ENCODE assay signal across 28 mouse cellular contexts in genomic region chr5:112402437-112402836, GRCm38 (mm10). TPM values are rescaled to one million over a fixed set of nuclear protein-coding genes. Genes with fewer than 3 reads are reported as not detected.
DNase-seq lines count a peak whose midpoint lies in the region; ATAC-seq and TF ChIP-seq lines count a peak whose summit lies in the region.
"Had no signal": no experiment of that assay in that cellular context is flagged by ENCODE, and none has a peak within 500 bp of the region (broad histone marks: within the 10 kb centered on the region; RNA-seq: fewer than 3 reads in every experiment).

No protein-coding gene starts in this region.

- H3K9me3 ChIP-seq in lung, embryonic 14.5 days (ENCODE audit: low read depth, low read length) = no peaks in the 10 kb centered on the region
- H3K9me3 ChIP-seq in lung, embryonic 16.5 days (ENCODE audit: control insufficient read depth, low read length) = no peaks in the 10 kb centered on the region
- H3K9me3 ChIP-seq in midbrain, embryonic 11.5 days (ENCODE audit: control insufficient read depth, low read length) = no peaks in the 10 kb centered on the region
- H3K9me3 ChIP-seq in midbrain, embryonic 13.5 days = no peaks in the 10 kb centered on the region
- H3K9me3 ChIP-seq in hindbrain, embryonic 16.5 days (ENCODE audit: control insufficient read depth, low read length) = no peaks in the 10 kb centered on the region
- H3K9me3 ChIP-seq: embryonic facial prominence, embryonic 10.5 days; embryonic facial prominence, embryonic 12.5 days; forebrain, embryonic 13.5 days; forebrain, embryonic 15.5 days had no signal

- WGBS in lung, embryonic 14.5 days = 31% methylated on average over 3 of the region's 3 CpGs
- 32% methylated on average over 3 of the region's 3 CpGs for WGBS in lung, embryonic 16.5 days
- 71% methylated on average over 3 of the region's 3 CpGs for WGBS in midbrain, embryonic 11.5 days
- 68% methylated on average over 3 of the region's 3 CpGs for WGBS in midbrain, embryonic 13.5 days
- WGBS in hindbrain, embryonic 16.5 days = 72% methylated on average over 3 of the region's 3 CpGs

- H3K4me2 ChIP-seq in lung, embryonic 14.5 days = no peak overlapping the region
- no peak overlapping the region for H3K4me2 ChIP-seq in lung, embryonic 16.5 days (ENCODE audit: low read depth, low read length)
- no peak overlapping the region for H3K4me2 ChIP-seq in midbrain, embryonic 11.5 days
- H3K4me2 ChIP-seq in midbrain, embryonic 13.5 days (replicated peaks) = no peak overlapping the region
- H3K4me2 ChIP-seq in hindbrain, embryonic 16.5 days (ENCODE audit: low read length) = no peak overlapping the region
- H3K4me2 ChIP-seq: embryonic facial prominence, embryonic 12.5 days; forebrain, embryonic 13.5 days; forebrain, embryonic 15.5 days had no signal

- DNase-seq in lung, embryonic 14.5 days = peak; percentile 64
- no peak for DNase-seq in lung, adult 18-20 months
- DNase-seq in lung, postnatal 10 days = no peak
- DNase-seq in midbrain, embryonic 11.5 days (ENCODE audit: low spot score, missing footprints) = peak; percentile 77
- peak; percentile 24 for DNase-seq in 3T3-L1 (ENCODE audit: low read depth, low spot score)
- DNase-seq: adrenal gland, adult 8-10 months; adrenal gland, postnatal 14 days; adrenal gland, postnatal 36 days; B cell, adult 2 months; cerebellum, adult 11-12 months; cerebellum, adult 2 months; cerebellum, adult 9-10 months; cerebellum, postnatal 10 days; cerebellum, postnatal 25 days had no signal

- no peak overlapping the region for H3K27ac ChIP-seq in lung, embryonic 14.5 days (ENCODE audit: low read depth)
- H3K27ac ChIP-seq in lung, embryonic 16.5 days (ENCODE audit: low read length) = no peak overlapping the region
- no peak overlapping the region for H3K27ac ChIP-seq in midbrain, embryonic 11.5 days (ENCODE audit: low read depth, low read length)
- no peak overlapping the region for H3K27ac ChIP-seq in midbrain, embryonic 13.5 days
- no peak overlapping the region for H3K27ac ChIP-seq in hindbrain, embryonic 16.5 days (ENCODE audit: low read depth, low read length)
- H3K27ac ChIP-seq: embryonic facial prominence, embryonic 10.5 days; embryonic facial prominence, embryonic 12.5 days; forebrain, embryonic 13.5 days; forebrain, embryonic 15.5 days had no signal

- H3K27me3 ChIP-seq in lung, embryonic 14.5 days (ENCODE audit: insufficient read depth, low read length) = no peaks in the 10 kb centered on the region
- H3K27me3 ChIP-seq in lung, embryonic 16.5 days (ENCODE audit: control insufficient read depth, insufficient read depth, low read depth, low read length) = no peaks in the 10 kb centered on the region
- no peaks in the 10 kb centered on the region for H3K27me3 ChIP-seq in midbrain, embryonic 11.5 days (ENCODE audit: control insufficient read depth, insufficient read depth, low read length)
- no peaks in the 10 kb centered on the region for H3K27me3 ChIP-seq in midbrain, embryonic 13.5 days
- no peaks in the 10 kb centered on the region for H3K27me3 ChIP-seq in hindbrain, embryonic 16.5 days (replicated peaks; ENCODE audit: control insufficient read depth, insufficient read depth, low read length)
- H3K27me3 ChIP-seq: forebrain, embryonic 13.5 days; forebrain, embryonic 15.5 days had no signal

- 0 out of 2 replicates have a peak, but pooled peaks have one; percentile 17 for ATAC-seq in lung, embryonic 14.5 days (ENCODE audit: insufficient read depth)
- peak; percentile 86 for ATAC-seq in lung, embryonic 16.5 days (ENCODE audit: low read depth)
- no peak for ATAC-seq in midbrain, embryonic 11.5 days (ENCODE audit: low FRiP score)
- no peak for ATAC-seq in midbrain, embryonic 13.5 days
- ATAC-seq in hindbrain, embryonic 16.5 days = no peak
- ATAC-seq: activated CD4-positive, CD25-positive, alpha-beta regulatory T cell, adult 4 months; CD4-positive, CD25-positive, alpha-beta regulatory T cell, adult 4 months; forebrain, embryonic 13.5 days; forebrain, embryonic 15.5 days; Patski had no signal

- H3K4me3 ChIP-seq in lung, embryonic 14.5 days (ENCODE audit: low read depth, low read length) = no peak overlapping the region
- H3K4me3 ChIP-seq in lung, embryonic 16.5 days (ENCODE audit: low read length) = no peak overlapping the region
- no peak overlapping the region for H3K4me3 ChIP-seq in midbrain, embryonic 11.5 days (ENCODE audit: low read depth, low read length)
- H3K4me3 ChIP-seq in midbrain, embryonic 13.5 days (replicated peaks) = no peak overlapping the region
- H3K4me3 ChIP-seq in hindbrain, embryonic 16.5 days (ENCODE audit: low read length) = no peak overlapping the region
- H3K4me3 ChIP-seq: embryonic facial prominence, embryonic 10.5 days; embryonic facial prominence, embryonic 12.5 days; forebrain, embryonic 13.5 days; forebrain, embryonic 15.5 days had no signal

- H3K9ac ChIP-seq in lung, embryonic 14.5 days = no peak overlapping the region
- H3K9ac ChIP-seq in lung, embryonic 16.5 days (ENCODE audit: low read length) = no peak overlapping the region
- no peak overlapping the region for H3K9ac ChIP-seq in midbrain, embryonic 11.5 days (ENCODE audit: low read length)
- H3K9ac ChIP-seq in midbrain, embryonic 13.5 days (replicated peaks) = no peak overlapping the region
- no peak overlapping the region for H3K9ac ChIP-seq in hindbrain, embryonic 16.5 days (ENCODE audit: low read depth, low read length)
- H3K9ac ChIP-seq: embryonic facial prominence, embryonic 12.5 days; forebrain, embryonic 13.5 days; forebrain, embryonic 15.5 days had no signal

- H3K36me3 ChIP-seq in lung, embryonic 14.5 days (ENCODE audit: insufficient read depth) = no peaks in the 10 kb centered on the region
- no peaks in the 10 kb centered on the region for H3K36me3 ChIP-seq in lung, embryonic 16.5 days (ENCODE audit: control insufficient read depth, insufficient read depth, low read length)
- no peaks in the 10 kb centered on the region for H3K36me3 ChIP-seq in midbrain, embryonic 11.5 days (ENCODE audit: control insufficient read depth, insufficient read depth, low read length)
- no peaks in the 10 kb centered on the region for H3K36me3 ChIP-seq in midbrain, embryonic 13.5 days
- H3K36me3 ChIP-seq in hindbrain, embryonic 16.5 days (ENCODE audit: control insufficient read depth, insufficient read depth, low read length) = no peaks in the 10 kb centered on the region
- H3K36me3 ChIP-seq: embryonic facial prominence, embryonic 10.5 days; embryonic facial prominence, embryonic 12.5 days; forebrain, embryonic 15.5 days; G1E had no signal

- no peak for TF ChIP-seq CTCF in lung, embryonic 14.5 days (IDR thresholded peaks at IDR 0.05; ENCODE audit: low read depth)

- 0 out of 2 replicates have a peak, but pooled peaks cover 3% of the 10 kb centered on the region for H3K4me1 ChIP-seq in lung, embryonic 14.5 days (ENCODE audit: insufficient read depth)
- no peaks in the 10 kb centered on the region for H3K4me1 ChIP-seq in lung, embryonic 16.5 days (replicated peaks; ENCODE audit: control insufficient read depth, insufficient read depth, low read length)
- no peaks in the 10 kb centered on the region for H3K4me1 ChIP-seq in midbrain, embryonic 11.5 days (ENCODE audit: control insufficient read depth, insufficient read depth, low read length)
- H3K4me1 ChIP-seq in midbrain, embryonic 13.5 days (replicated peaks) = no peaks in the 10 kb centered on the region
- H3K4me1 ChIP-seq in hindbrain, embryonic 16.5 days (ENCODE audit: control insufficient read depth, insufficient read depth, low read depth, low read length) = no peaks in the 10 kb centered on the region
- H3K4me1 ChIP-seq: embryonic facial prominence, embryonic 12.5 days; forebrain, embryonic 13.5 days; forebrain, embryonic 15.5 days had no signal

RNA-seq across cellular contexts. Expression of gene Asphd2, which starts 7.8 kb away (rescaled TPM):
- 5.6 and 8.0 TPM in 2 replicates for polyA plus RNA-seq in lung, embryonic 14.5 days (2014; fragmentation: Nextera tagmentation; extraction: Ambion mirVana)
- 1.7 and 1.9 TPM in 2 replicates for polyA plus RNA-seq in lung, embryonic 16.5 days (2015; fragmentation: Nextera tagmentation; extraction: Ambion mirVana)
- 35.4 and 48.3 TPM in 2 replicates for polyA plus RNA-seq in midbrain, embryonic 11.5 days (2014; fragmentation: Nextera tagmentation; extraction: Ambion mirVana)
- polyA plus RNA-seq in midbrain, embryonic 13.5 days (2015; fragmentation: Nextera tagmentation; extraction: Ambion mirVana) = 37.8 and 47.6 TPM in 2 replicates
- polyA plus RNA-seq in hindbrain, embryonic 16.5 days (2015; fragmentation: Nextera tagmentation; extraction: Ambion mirVana) = 29.5 and 37.0 TPM in 2 replicates
- polyA plus RNA-seq: activated CD4-positive, CD25-positive, alpha-beta regulatory T cell, adult 4 months; CD4-positive, CD25-positive, alpha-beta regulatory T cell, adult 4 months; G1E had no signal

RNA-seq across cellular contexts. Expression of gene Gm6583, which starts 46.6 kb away (rescaled TPM):
- 0.16 and 0.26 TPM in 2 replicates for polyA plus RNA-seq in lung, embryonic 14.5 days (2014; fragmentation: Nextera tagmentation; extraction: Ambion mirVana)
- polyA plus RNA-seq in lung, embryonic 16.5 days (2015; fragmentation: Nextera tagmentation; extraction: Ambion mirVana) = 0.13 and 0.15 TPM in 2 replicates
- not detected in 2 replicates for polyA plus RNA-seq in midbrain, embryonic 11.5 days (2014; fragmentation: Nextera tagmentation; extraction: Ambion mirVana)
- 0.14 and 0.17 TPM in 2 replicates for polyA plus RNA-seq in midbrain, embryonic 13.5 days (2015; fragmentation: Nextera tagmentation; extraction: Ambion mirVana)
- polyA plus RNA-seq in hindbrain, embryonic 16.5 days (2015; fragmentation: Nextera tagmentation; extraction: Ambion mirVana) = 0.17 and 0.21 TPM in 2 replicates
- polyA plus RNA-seq: activated CD4-positive, CD25-positive, alpha-beta regulatory T cell, adult 4 months; cerebellum, adult 2 months; G1E had no signal

RNA-seq across cellular contexts. Expression of gene Gm6588, which starts 46.8 kb away (rescaled TPM):
- polyA plus RNA-seq in lung, embryonic 14.5 days (2014; fragmentation: Nextera tagmentation; extraction: Ambion mirVana) = not detected in 2 replicates
- polyA plus RNA-seq in lung, embryonic 16.5 days (2015; fragmentation: Nextera tagmentation; extraction: Ambion mirVana) = not detected in 2 replicates
- not detected in 2 replicates for polyA plus RNA-seq in midbrain, embryonic 11.5 days (2014; fragmentation: Nextera tagmentation; extraction: Ambion mirVana)
- polyA plus RNA-seq in midbrain, embryonic 13.5 days (2015; fragmentation: Nextera tagmentation; extraction: Ambion mirVana) = 1.5 and 1.7 TPM in 2 replicates
- 0.62 and 0.68 TPM in 2 replicates for polyA plus RNA-seq in hindbrain, embryonic 16.5 days (2015; fragmentation: Nextera tagmentation; extraction: Ambion mirVana)
- polyA plus RNA-seq: activated CD4-positive, CD25-positive, alpha-beta regulatory T cell, adult 4 months; CD4-positive, CD25-positive, alpha-beta regulatory T cell, adult 4 months; cerebellum, adult 2 months; cortical plate, adult 2 months; embryonic facial prominence, embryonic 10.5 days; embryonic facial prominence, embryonic 12.5 days; embryonic facial prominence, embryonic 14.5 days; forebrain, embryonic 11.5 days; G1E; Patski had no signal

RNA-seq across cellular contexts. Expression of gene Hps4, which starts 59.6 kb away (rescaled TPM):
- 27.0 and 30.3 TPM in 2 replicates for polyA plus RNA-seq in lung, embryonic 14.5 days (2014; fragmentation: Nextera tagmentation; extraction: Ambion mirVana)
- polyA plus RNA-seq in lung, embryonic 16.5 days (2015; fragmentation: Nextera tagmentation; extraction: Ambion mirVana) = 28.9 and 34.8 TPM in 2 replicates
- 28.5 and 31.9 TPM in 2 replicates for polyA plus RNA-seq in midbrain, embryonic 11.5 days (2014; fragmentation: Nextera tagmentation; extraction: Ambion mirVana)
- 42.6 and 43.5 TPM in 2 replicates for polyA plus RNA-seq in midbrain, embryonic 13.5 days (2015; fragmentation: Nextera tagmentation; extraction: Ambion mirVana)
- 37.4 and 39.6 TPM in 2 replicates for polyA plus RNA-seq in hindbrain, embryonic 16.5 days (2015; fragmentation: Nextera tagmentation; extraction: Ambion mirVana)

RNA-seq across cellular contexts. Expression of gene Srrd, which starts 59.6 kb away (rescaled TPM):
- polyA plus RNA-seq in lung, embryonic 14.5 days (2014; fragmentation: Nextera tagmentation; extraction: Ambion mirVana) = 42.3 and 51.0 TPM in 2 replicates
- polyA plus RNA-seq in lung, embryonic 16.5 days (2015; fragmentation: Nextera tagmentation; extraction: Ambion mirVana) = 34.5 and 36.8 TPM in 2 replicates
- polyA plus RNA-seq in midbrain, embryonic 11.5 days (2014; fragmentation: Nextera tagmentation; extraction: Ambion mirVana) = 46.0 and 46.8 TPM in 2 replicates
- polyA plus RNA-seq in midbrain, embryonic 13.5 days (2015; fragmentation: Nextera tagmentation; extraction: Ambion mirVana) = 50.6 and 53.8 TPM in 2 replicates
- polyA plus RNA-seq in hindbrain, embryonic 16.5 days (2015; fragmentation: Nextera tagmentation; extraction: Ambion mirVana) = 58.3 and 60.8 TPM in 2 replicates

Comparison
In these comparisons a context has a peak if more than half of its experiments do, and no peak if none do; other contexts are left out.
1. DNase-seq: peak in lung, embryonic 14.5 days (single experiment), midbrain, embryonic 11.5 days (single experiment) and 3T3-L1 (single experiment); none in lung, adult 18-20 months (0 of 2) and lung, postnatal 10 days (single experiment).
2. ATAC-seq: peak in lung, embryonic 14.5 days (single experiment) and lung, embryonic 16.5 days (single experiment); none in midbrain, embryonic 11.5 days (single experiment), midbrain, embryonic 13.5 days (single experiment) and hindbrain, embryonic 16.5 days (single experiment).